Mouse (Mus musculus): ENCODE measurements around the gene Pcgf3. TPM values are rescaled to one million over a fixed set of nuclear protein-coding genes. Genes with fewer than 3 reads are reported as not detected.
A peak's percentile ranks its signal among the peaks of the same experiment; 100 is the strongest.

The Pcgf3 gene
- polyA plus RNA-seq, 1 experiment from 2014 or later = 16.2 TPM

GRCm38 (mm10) chr5:108522597-108522996, 61.6 kb downstream of the Pcgf3 start:
- H3K27me3 ChIP-seq (ENCODE audit: control insufficient read depth, insufficient read depth, low read length) = no peaks in the 10 kb centered on the region
- H3K4me1 ChIP-seq (ENCODE audit: control insufficient read depth, insufficient read depth, low read length) = no peaks in the 10 kb centered on the region
- no peaks in the 10 kb centered on the region for H3K9me3 ChIP-seq (replicated peaks; ENCODE audit: control insufficient read depth, low read length)
- no peak overlapping the region for H3K9ac ChIP-seq (ENCODE audit: low read length)
- H3K27ac ChIP-seq (ENCODE audit: low read length) = no peak overlapping the region
- WGBS = 82% methylated on average over 3 of the region's 3 CpGs
- ATAC-seq (ENCODE audit: insufficient read depth, low FRiP score) = no peak
- no peaks in the 10 kb centered on the region for H3K36me3 ChIP-seq (ENCODE audit: control insufficient read depth, insufficient read depth, low read length)
- no peak overlapping the region for H3K4me3 ChIP-seq (replicated peaks; ENCODE audit: low read length)
- no peak overlapping the region for H3K4me2 ChIP-seq (ENCODE audit: low read depth, low read length)

- H3K9me3 ChIP-seq (replicated peaks; ENCODE audit: control insufficient read depth, low read length) = peaks cover 8% of the 10 kb centered on the region; the same call in 1 of the 2 replicates
- 86% methylated on average over 2 of the region's 2 CpGs for WGBS
- H3K9ac ChIP-seq (ENCODE audit: low read length) = no peak overlapping the region
- H3K27me3 ChIP-seq (ENCODE audit: control insufficient read depth, insufficient read depth, low read length) = no peaks in the 10 kb centered on the region
- H3K4me3 ChIP-seq (replicated peaks; ENCODE audit: low read length) = no peak overlapping the region
- H3K4me1 ChIP-seq (ENCODE audit: control insufficient read depth, insufficient read depth, low read length) = no peaks in the 10 kb centered on the region
- H3K36me3 ChIP-seq (ENCODE audit: control insufficient read depth, insufficient read depth, low read length) = no peaks in the 10 kb centered on the region
- H3K27ac ChIP-seq (ENCODE audit: low read length) = no peak overlapping the region
- no peak overlapping the region for H3K4me2 ChIP-seq (ENCODE audit: low read depth, low read length)
- no peak for ATAC-seq (ENCODE audit: insufficient read depth, low FRiP score)
These were observed 73.2 kb downstream of the Pcgf3 start for GRCm38 (mm10) chr5:108534188-108534587.

- H3K4me3 ChIP-seq (replicated peaks; ENCODE audit: low read length) = no peak overlapping the region
- H3K9me3 ChIP-seq (replicated peaks; ENCODE audit: control insufficient read depth, low read length) = no peaks in the 10 kb centered on the region
- no peak overlapping the region for H3K27ac ChIP-seq (ENCODE audit: low read length)
- H3K4me1 ChIP-seq (ENCODE audit: control insufficient read depth, insufficient read depth, low read length) = no peaks in the 10 kb centered on the region
- H3K27me3 ChIP-seq (ENCODE audit: control insufficient read depth, insufficient read depth, low read length) = peaks cover 5% of the 10 kb centered on the region
- no peak overlapping the region for H3K9ac ChIP-seq (ENCODE audit: low read length)
- no peak overlapping the region for H3K4me2 ChIP-seq (ENCODE audit: low read depth, low read length)
- 62% methylated on average over 7 of the region's 7 CpGs for WGBS
- no peak for ATAC-seq (ENCODE audit: insufficient read depth, low FRiP score)
- H3K36me3 ChIP-seq (ENCODE audit: control insufficient read depth, insufficient read depth, low read length) = no peaks in the 10 kb centered on the region
These were observed 82.7 kb downstream of the Pcgf3 start for GRCm38 (mm10) chr5:108543516-108544291.

- 89% methylated on average over 5 of the region's 5 CpGs for WGBS
- no peaks in the 10 kb centered on the region for H3K9me3 ChIP-seq (replicated peaks; ENCODE audit: control insufficient read depth, low read length)
- H3K4me1 ChIP-seq (ENCODE audit: control insufficient read depth, insufficient read depth, low read length) = peaks cover 5% of the 10 kb centered on the region; the same call in 1 of the 2 replicates
- no peak overlapping the region for H3K4me2 ChIP-seq (ENCODE audit: low read depth, low read length)
- peaks cover 30% of the 10 kb centered on the region for H3K27me3 ChIP-seq (ENCODE audit: control insufficient read depth, insufficient read depth, low read length)
- ATAC-seq (ENCODE audit: insufficient read depth, low FRiP score) = no peak
- no peak overlapping the region for H3K4me3 ChIP-seq (replicated peaks; ENCODE audit: low read length)
- H3K27ac ChIP-seq (ENCODE audit: low read length) = no peak overlapping the region
- no peak overlapping the region for H3K9ac ChIP-seq (ENCODE audit: low read length)
- H3K36me3 ChIP-seq (ENCODE audit: control insufficient read depth, insufficient read depth, low read length) = no peaks in the 10 kb centered on the region
These were observed 86.6 kb downstream of the Pcgf3 start for GRCm38 (mm10) chr5:108547636-108548035.

GRCm38 (mm10) chr5:108549137-108549488, 88.1 kb downstream of the Pcgf3 start:
- ATAC-seq (ENCODE audit: insufficient read depth, low FRiP score) = no peak
- H3K27me3 ChIP-seq (ENCODE audit: control insufficient read depth, insufficient read depth, low read length) = peaks cover 30% of the 10 kb centered on the region
- no peaks in the 10 kb centered on the region for H3K36me3 ChIP-seq (ENCODE audit: control insufficient read depth, insufficient read depth, low read length)
- no peak overlapping the region for H3K27ac ChIP-seq (ENCODE audit: low read length)
- H3K4me2 ChIP-seq (ENCODE audit: low read depth, low read length) = peak overlapping the region; percentile 48; the same call in 1 of the 2 replicates
- no peaks in the 10 kb centered on the region for H3K9me3 ChIP-seq (replicated peaks; ENCODE audit: control insufficient read depth, low read length)
- WGBS = 16% methylated on average over 7 of the region's 7 CpGs
- peak overlapping the region; percentile 32 for H3K4me3 ChIP-seq (replicated peaks; ENCODE audit: low read length)
- peaks cover 5% of the 10 kb centered on the region; the same call in 1 of the 2 replicates for H3K4me1 ChIP-seq (ENCODE audit: control insufficient read depth, insufficient read depth, low read length)
- H3K9ac ChIP-seq (ENCODE audit: low read length) = no peak overlapping the region

- Histone ChIP-seq H3K4me3 (replicated peaks; ENCODE audit: low read length) (peak within 1 kb of the TSS; percentile 32), H3K9me3 (replicated peaks; ENCODE audit: control insufficient read depth, low read length) (no peaks in the 10 kb centered on the region), H3K27ac (ENCODE audit: low read length) (no peak within 1 kb of the TSS), H3K9ac (ENCODE audit: low read length) (no peak within 1 kb of the TSS), H3K4me1 (ENCODE audit: control insufficient read depth, insufficient read depth, low read length) (peaks cover 5% of the 10 kb centered on the region; the same call in 1 of the 2 replicates), H3K36me3 (ENCODE audit: control insufficient read depth, insufficient read depth, low read length) (no peaks in the 10 kb centered on the region), H3K27me3 (ENCODE audit: control insufficient read depth, insufficient read depth, low read length) (peaks cover 30% of the 10 kb centered on the region), H3K4me2 (ENCODE audit: low read depth, low read length) (peak within 1 kb of the TSS; percentile 48)
- 1% methylated on average over 56 of the region's 56 CpGs for WGBS
- peak; percentile 38; the same call in 1 of the 2 replicates for ATAC-seq (ENCODE audit: insufficient read depth, low FRiP score)
These were observed 88.6 kb downstream of the Pcgf3 start, which contains the start of gene Cplx1 for GRCm38 (mm10) chr5:108549489-108550206. Cplx1 (minus strand) TSS chr5:108550024.

- H3K9me3 ChIP-seq (replicated peaks; ENCODE audit: control insufficient read depth, low read length) = no peaks in the 10 kb centered on the region
- no peaks in the 10 kb centered on the region for H3K36me3 ChIP-seq (ENCODE audit: control insufficient read depth, insufficient read depth, low read length)
- no peak for ATAC-seq (ENCODE audit: insufficient read depth, low FRiP score)
- H3K4me2 ChIP-seq (ENCODE audit: low read depth, low read length) = peak overlapping the region; percentile 48
- peak overlapping the region; percentile 32 for H3K4me3 ChIP-seq (replicated peaks; ENCODE audit: low read length)
- 2% methylated on average over 16 of the region's 16 CpGs for WGBS
- H3K4me1 ChIP-seq (ENCODE audit: control insufficient read depth, insufficient read depth, low read length) = peaks cover 5% of the 10 kb centered on the region; the same call in 1 of the 2 replicates
- peaks cover 30% of the 10 kb centered on the region for H3K27me3 ChIP-seq (ENCODE audit: control insufficient read depth, insufficient read depth, low read length)
- no peak overlapping the region for H3K27ac ChIP-seq (ENCODE audit: low read length)
- no peak overlapping the region for H3K9ac ChIP-seq (ENCODE audit: low read length)
These were observed 89.2 kb downstream of the Pcgf3 start for GRCm38 (mm10) chr5:108550207-108550594.

- Histone ChIP-seq H3K9ac (ENCODE audit: low read length) (no peak overlapping the region), H3K27me3 (ENCODE audit: control insufficient read depth, insufficient read depth, low read length) (peaks cover 21% of the 10 kb centered on the region), H3K9me3 (replicated peaks; ENCODE audit: control insufficient read depth, low read length) (no peaks in the 10 kb centered on the region), H3K36me3 (ENCODE audit: control insufficient read depth, insufficient read depth, low read length) (no peaks in the 10 kb centered on the region), H3K4me3 (replicated peaks; ENCODE audit: low read length) (no peak overlapping the region), H3K27ac (ENCODE audit: low read length) (no peak overlapping the region), H3K4me1 (ENCODE audit: control insufficient read depth, insufficient read depth, low read length) (peaks cover 5% of the 10 kb centered on the region; the same call in 1 of the 2 replicates), H3K4me2 (ENCODE audit: low read depth, low read length) (no peak overlapping the region)
- no peak for ATAC-seq (ENCODE audit: insufficient read depth, low FRiP score)
- WGBS = 80% methylated on average over 1 of the region's 1 CpGs
These were observed 93.0 kb downstream of the Pcgf3 start for GRCm38 (mm10) chr5:108554041-108554440.

Measured in stomach, embryonic 16.5 days (tissue).